Mouse (Mus musculus) liver (tissue): Measurements from ENCODE around the gene Hand1.
"Not testable (repeated sequence)": the region's sequence is repeated elsewhere in the genome, so short reads cannot be mapped to it uniquely, and the experiment has no call there.

ENCODE experiments used
- DNase-seq: peaks from one replicate; pipeline ENCODE4 v3.0.0-alpha.2; 2020; ENCODE audit warnings: mixed read lengths

Hand1 gene

DNA sequence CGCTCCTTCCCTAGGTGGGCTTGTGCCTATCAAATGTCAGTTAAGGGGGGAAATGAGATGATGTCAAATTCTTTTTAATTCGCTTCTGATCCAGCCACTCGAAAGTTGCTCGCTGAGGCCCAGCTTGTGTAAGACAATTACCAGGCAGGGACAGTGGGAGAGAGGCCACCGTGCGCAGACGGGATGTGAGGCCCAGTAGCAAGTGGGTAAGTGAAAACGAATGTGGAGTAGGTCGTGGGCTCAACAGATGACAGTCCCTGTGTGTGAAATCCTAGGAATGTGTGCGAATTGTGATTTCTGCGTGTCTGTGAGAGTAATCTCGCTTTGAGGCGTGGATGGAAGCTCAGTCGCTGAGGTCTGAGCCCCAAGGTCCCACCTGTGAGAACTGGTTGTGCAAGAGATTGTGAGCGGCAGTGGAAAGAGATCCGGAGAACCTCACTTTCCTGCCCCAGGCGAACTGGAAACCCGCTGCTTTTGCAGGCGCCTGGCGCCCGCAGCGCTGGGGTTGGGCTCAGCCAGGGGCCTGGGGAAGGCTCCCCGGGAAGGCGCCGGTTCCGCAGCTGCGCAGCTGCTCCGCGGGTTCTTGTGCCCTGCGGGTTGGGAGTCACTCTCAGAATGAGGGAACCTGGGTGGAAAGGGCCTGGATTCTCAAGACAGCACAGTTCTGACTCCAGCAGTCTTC is 819 bp upstream of the Hand1 start:
- no peak for DNase-seq

GRCm38 (mm10) chr11:57831861-57832260 is 757 bp downstream of the Hand1 start:
- no peak for DNase-seq

GRCm38 (mm10) chr11:57831281-57831781 is 1.3 kb downstream of the Hand1 start:
- no peak for DNase-seq

DNA sequence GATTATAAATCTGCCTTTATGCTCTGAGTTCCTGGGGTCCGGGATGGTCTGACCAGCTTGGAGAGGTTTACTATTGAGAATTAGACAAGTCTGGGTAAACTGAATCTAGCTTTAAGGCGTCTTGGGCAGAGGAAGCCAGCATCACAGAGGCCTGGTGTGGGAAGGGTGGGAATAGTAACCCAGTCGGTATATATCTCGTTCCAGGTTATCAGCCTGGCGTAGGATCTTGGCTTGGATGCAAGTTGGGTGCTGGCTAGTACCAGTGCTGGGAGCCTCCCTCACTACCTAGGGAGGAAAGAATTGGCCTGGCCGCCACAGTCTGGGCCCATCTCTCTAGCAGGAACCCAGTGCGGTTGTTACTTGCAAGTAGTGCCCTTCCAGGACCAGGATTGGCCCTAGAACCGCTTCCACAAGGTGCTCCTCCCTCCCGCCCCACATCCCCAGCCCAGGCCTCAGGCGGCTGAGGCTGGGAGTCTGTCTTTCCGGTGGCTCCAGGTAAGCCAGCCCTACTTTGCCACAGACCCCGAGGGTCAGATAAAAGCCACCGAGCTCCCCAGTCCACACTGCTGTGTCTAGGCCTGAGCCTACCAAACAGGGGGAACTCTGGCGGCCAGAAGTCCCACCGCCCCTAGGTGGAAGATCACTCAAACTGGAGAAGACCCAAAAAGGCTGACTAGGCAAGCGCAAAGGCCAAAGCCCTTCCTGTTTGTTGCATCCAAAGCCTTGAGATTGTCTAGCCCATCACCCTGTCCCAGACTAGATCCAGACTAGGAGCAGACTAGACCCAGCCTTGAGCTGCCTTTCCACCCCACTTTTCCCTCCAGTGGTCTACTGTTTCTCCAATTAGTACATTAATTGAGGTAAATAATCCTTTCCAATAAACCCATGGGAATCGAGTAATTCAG is 2.5 kb downstream of the Hand1 start:
- DNase-seq, result no peak

DNA sequence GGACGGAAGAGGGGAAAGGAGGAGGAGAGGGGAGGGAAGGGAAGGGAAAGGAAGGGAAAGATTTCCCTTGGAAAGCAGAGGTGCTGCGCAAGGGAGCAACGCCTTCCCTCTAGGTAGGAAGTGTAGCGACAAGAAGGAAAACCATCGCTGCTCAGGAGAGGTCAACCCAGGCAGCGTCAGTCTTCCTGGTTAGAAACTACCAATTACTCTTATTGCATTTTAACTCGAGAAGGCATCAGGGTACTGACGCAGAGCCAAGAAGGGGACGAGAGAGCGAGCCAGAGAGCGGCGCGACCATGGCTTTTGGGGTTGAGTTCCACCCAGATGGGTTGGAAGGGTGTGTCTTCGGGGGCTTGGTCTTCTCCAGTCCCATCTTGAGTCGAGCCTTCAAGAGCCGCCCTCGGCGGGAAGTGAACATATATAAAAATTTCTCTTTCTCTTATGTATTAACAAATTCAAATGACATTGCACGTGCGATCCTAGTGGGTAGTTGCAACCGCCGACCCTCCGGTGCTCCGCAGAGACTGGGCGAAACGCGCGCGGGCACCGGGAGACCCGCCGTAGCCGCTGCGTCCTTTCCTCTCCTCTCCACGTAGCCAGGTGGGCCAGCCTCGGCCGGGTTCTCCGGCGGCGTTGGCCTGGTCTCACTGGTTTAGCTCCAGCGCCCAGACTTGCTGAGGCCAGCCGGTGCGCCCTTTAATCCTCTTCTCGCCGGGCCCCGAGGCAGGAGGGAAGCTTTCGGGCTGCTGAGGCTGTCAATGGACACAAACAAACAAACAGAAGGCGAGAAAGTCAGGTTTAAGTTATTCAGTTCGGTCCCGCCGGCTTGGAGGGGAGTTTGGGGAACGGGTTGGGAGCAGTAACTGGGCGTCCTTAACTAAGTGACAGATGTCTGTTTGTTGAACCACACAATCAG is 3.4 kb downstream of the Hand1 start:
- DNase-seq, result no peak

DNA sequence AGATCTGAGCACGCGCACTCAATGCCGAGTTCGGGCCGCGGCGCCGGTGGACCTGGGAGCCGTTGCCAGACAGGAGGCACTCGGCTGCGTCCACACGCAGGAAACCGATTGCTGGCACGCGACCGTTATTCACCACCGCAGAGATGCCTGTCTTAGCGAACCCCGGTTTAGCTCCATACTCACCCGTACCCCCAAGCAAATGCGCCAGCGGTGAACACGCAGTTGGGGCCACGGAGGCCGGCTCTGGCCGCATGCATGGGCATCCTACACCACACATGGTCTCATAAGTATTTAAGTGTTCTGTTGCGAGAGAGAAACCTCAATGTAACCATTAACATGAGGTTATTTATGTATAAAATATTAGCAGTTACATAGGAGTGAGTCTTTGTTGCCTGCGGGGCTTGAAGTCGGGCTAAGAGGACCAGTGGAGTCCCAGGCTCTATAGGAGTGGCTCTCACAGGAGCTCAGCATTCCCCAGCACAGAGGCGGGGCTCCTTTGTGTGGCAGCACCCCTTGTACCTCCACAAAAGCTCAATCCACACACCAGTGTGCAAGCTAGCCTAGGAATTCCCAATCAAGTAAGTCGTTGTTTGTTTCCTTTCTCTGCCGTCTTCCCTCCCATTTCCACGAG is 4.6 kb downstream of the Hand1 start:
- no peak for DNase-seq

DNA sequence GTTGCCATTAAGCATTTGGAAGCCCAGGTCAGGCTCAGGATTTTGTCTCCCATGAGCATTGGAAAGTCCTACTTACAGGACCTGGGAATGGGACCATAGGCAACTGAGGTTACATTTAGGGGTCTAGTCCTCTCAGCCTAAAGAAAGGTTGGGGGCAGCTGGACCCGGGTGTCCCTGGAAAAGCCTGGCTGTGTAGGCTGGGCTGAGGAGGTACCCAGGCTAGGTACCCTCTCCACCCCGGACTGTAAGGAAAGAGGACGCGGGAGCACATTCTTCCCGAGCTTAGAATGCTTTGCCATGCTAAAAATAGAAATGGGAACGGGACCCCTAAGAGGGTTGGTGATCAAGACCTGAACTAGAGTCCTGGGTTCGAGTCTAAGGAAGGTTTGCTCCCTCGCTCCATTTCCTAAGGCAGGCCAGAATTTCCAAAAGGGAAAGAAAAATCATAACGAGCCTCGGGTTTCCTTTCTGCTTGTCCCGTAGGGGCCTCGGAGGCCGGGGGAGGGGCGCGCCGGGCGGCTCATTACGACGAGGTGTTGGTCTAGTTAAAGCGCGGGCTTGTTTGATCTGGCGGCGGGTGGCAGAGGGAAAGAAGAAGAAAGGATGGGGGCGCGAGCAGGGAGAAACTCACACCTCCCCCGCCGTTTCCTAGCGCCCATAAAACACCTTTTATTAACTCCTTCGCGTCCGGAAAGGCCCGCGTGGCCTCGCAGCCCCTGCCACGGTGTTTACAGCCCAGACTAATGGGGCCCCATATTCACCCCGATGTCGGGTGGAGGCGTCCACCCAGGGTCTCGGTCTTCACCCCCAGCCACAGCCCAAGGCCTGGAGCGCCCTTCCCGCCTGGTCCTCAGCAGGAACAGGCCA is 5.3 kb downstream of the Hand1 start:
- no peak for DNase-seq

GRCm38 (mm10) chr11:57825234-57825633 is 7.4 kb downstream of the Hand1 start:
- not testable (repeated sequence) for DNase-seq

- no peak for DNase-seq
Measured at GRCm38 (mm10) chr11:57823714-57824113, 8.9 kb downstream of the Hand1 start.

- DNase-seq, result not testable (repeated sequence)
Measured at GRCm38 (mm10) chr11:57823159-57823558, 9.5 kb downstream of the Hand1 start.

- DNase-seq, result peak; percentile 87
Measured at GRCm38 (mm10) chr11:57819999-57820581, 12.5 kb downstream of the Hand1 start.

GRCm38 (mm10) chr11:57818189-57818588 is 14.4 kb downstream of the Hand1 start:
- peak; percentile 33 for DNase-seq

DNA sequence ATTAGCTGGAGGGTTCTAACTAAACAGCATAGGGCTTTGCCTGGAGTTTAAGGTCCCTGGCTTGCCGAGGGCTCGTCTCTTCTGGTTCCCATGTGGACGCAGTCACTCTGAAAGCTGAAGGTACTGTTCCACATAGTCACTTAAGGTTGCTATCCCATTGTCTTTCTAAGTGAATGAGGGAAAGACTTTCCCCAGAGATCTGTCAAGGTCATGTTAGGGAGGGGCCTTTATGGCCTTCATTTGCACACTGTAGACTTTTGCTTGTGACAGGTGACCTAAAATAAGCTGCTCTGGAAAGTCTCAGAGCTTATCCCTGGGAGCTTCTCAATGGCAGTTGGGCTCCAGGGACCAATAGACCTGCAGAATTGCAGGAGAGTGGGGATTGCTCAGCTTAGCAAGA is 19.0 kb downstream of the Hand1 start:
- DNase-seq, result no peak

GRCm38 (mm10) chr11:57812212-57812611 is 20.4 kb downstream of the Hand1 start:
- DNase-seq, result peak; percentile 82

DNA sequence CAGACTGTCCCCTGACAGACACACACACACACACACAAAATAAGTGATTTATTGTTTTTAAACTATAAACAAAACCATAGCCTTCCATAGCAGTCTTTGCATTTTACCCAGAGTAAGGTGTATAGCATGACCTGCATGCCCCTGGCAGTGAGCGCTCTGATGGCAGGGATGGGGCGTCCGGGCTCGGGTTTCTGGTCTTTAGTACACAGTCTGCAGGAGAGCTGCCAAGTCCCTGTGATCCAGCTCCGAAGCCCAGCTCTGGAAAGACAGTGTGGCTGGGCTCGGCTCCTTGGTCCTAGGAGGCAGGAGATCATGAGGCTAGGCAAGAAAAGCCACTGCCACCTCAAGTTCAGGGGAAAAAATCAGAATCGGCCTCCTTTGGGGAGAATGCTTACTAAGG is 21.6 kb downstream of the Hand1 start:
- DNase-seq, result no peak

GRCm38 (mm10) chr11:57809732-57810098 is 22.9 kb downstream of the Hand1 start:
- DNase-seq, result no peak

GRCm38 (mm10) chr11:57809017-57809731 is 23.4 kb downstream of the Hand1 start:
- no peak for DNase-seq

DNA sequence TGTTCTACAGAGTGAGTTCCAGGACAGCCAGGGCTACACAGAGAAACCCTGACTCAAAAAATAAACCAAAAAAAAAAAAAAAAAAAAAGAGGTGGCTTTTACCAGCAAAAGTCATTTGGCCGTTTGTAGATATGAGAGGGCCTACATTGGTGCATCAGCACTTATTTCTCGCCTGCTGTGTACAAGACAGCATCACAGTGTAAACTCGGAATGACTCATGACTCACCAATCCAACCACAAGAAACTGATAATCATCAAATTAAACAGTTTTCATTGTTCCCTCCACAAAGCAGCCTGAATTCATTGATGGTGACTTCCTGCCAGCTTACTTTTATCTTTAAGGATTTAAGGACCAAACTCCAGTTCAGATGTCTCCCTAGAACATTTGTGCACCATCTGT is 27.6 kb downstream of the Hand1 start:
- no peak for DNase-seq

DNA sequence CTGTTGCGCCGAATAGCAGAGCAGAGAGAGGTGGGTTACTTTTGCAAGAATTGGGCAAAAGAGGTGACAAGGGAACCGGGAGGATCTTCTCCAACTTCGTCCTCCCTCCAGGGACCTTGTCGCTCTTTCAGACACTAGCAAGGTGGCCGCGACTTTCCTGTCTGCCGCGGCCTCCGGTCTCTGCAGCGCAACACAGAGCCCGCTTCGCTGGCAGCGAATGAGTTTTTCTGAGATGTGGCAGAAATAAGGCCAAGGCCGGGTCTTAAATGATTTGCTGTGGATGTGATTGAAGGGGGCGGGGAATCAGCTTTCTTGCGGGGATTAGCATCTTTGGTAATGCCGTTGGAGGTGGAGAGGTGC is 30.1 kb downstream of the Hand1 start:
- no peak for DNase-seq

DNA sequence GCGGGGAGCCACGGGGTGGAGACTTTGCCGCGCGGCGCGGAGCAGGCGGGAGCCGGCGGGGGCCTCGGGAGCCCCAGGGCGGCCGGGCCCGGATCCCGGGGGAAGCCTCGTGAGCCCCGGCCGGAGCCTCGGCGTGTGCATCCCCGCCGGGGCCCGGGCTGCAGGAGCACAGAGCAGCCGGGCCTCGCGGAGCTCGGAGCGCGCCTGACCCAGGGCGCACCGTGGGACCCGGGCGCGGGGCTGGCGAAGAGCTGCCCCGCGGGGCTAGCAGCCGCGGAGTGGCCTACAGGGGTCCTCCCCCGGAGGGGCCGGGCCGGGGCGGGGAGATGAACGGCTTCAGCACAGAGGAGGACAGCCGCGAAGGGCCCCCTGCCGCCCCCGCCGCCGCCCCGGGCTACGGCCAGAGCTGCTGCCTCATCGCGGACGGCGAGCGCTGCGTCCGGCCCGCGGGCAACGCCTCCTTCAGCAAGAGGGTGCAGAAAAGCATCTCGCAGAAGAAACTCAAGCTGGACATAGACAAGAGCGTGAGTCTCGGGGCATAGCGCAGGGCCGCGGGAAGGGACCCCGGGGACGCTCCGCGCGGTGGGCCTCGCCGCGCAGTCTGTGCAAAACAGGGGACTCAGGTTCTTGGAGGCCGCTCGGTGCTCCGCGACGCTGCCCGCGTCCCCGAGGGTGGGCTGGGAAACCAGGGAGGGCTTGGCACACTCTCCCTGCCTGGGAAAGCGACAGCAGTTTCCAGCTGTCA is 30.7 kb downstream of the Hand1 start:
- DNase-seq, result peak; percentile 68
